Mouse (Mus musculus): ENCODE measurements around the gene Rasip1. TPM values are rescaled to one million over a fixed set of nuclear protein-coding genes. Genes with fewer than 3 reads are reported as not detected.
"Not testable (repeated sequence)": the region's sequence is repeated elsewhere in the genome, so short reads cannot be mapped to it uniquely, and the experiment has no call there.

Gene Rasip1
- polyA plus RNA-seq, 1 experiment from 2014 or later: 8.0 TPM

- Histone ChIP-seq H3K27me3 (no peaks in the 10 kb centered on the region), H3K36me3 (no peaks in the 10 kb centered on the region), H3K27ac (no peak overlapping the region), H3K4me2 (no peak overlapping the region), H3K9ac (no peak overlapping the region), H3K9me3 (no peaks in the 10 kb centered on the region), H3K4me3 (no peak overlapping the region), H3K4me1 (peaks cover 11% of the 10 kb centered on the region)
- no peak for ATAC-seq (ENCODE audit: insufficient number of reproducible peaks, insufficient read depth, low FRiP score, low TSS enrichment, low read depth)
- 78% methylated on average over 8 of the region's 8 CpGs for WGBS
Observed at GRCm38 (mm10) chr7:45649351-45649750, 22.1 kb downstream of the Rasip1 start.

- not testable (repeated sequence) for H3K9me3 ChIP-seq; H3K4me1 ChIP-seq; H3K4me2 ChIP-seq; H3K4me3 ChIP-seq; H3K36me3 ChIP-seq; H3K27ac ChIP-seq; H3K27me3 ChIP-seq; ATAC-seq (ENCODE audit: insufficient number of reproducible peaks, insufficient read depth, low FRiP score, low TSS enrichment, low read depth); H3K9ac ChIP-seq
- WGBS: 95% methylated on average over 20 of the region's 20 CpGs
Observed at GRCm38 (mm10) chr7:45650484-45650883, 23.2 kb downstream of the Rasip1 start.

GRCm38 (mm10) chr7:45654424-45655047, 27.2 kb downstream of the Rasip1 start:
- H3K36me3 ChIP-seq: no peaks in the 10 kb centered on the region
- H3K27ac ChIP-seq: peak overlapping the region; percentile 62; the same call in 1 of the 2 replicates
- peak overlapping the region; percentile 38 for H3K4me2 ChIP-seq
- H3K4me1 ChIP-seq: peaks cover 16% of the 10 kb centered on the region
- H3K9ac ChIP-seq: no peak overlapping the region
- H3K4me3 ChIP-seq: 0 out of 2 replicates have a peak overlapping the region, but pooled peaks have one; percentile 8
- H3K27me3 ChIP-seq: no peaks in the 10 kb centered on the region
- WGBS: 27% methylated on average over 17 of the region's 17 CpGs
- ATAC-seq (ENCODE audit: insufficient number of reproducible peaks, insufficient read depth, low FRiP score, low TSS enrichment, low read depth): peak; percentile 59; the same call in 1 of the 2 replicates
- H3K9me3 ChIP-seq: no peaks in the 10 kb centered on the region

- H3K9me3 ChIP-seq: no peaks in the 10 kb centered on the region
- no peak overlapping the region for H3K4me3 ChIP-seq
- ATAC-seq (ENCODE audit: insufficient number of reproducible peaks, insufficient read depth, low FRiP score, low TSS enrichment, low read depth): no peak
- 81% methylated on average over 11 of the region's 11 CpGs for WGBS
- H3K36me3 ChIP-seq: no peaks in the 10 kb centered on the region
- no peak overlapping the region for H3K27ac ChIP-seq
- no peaks in the 10 kb centered on the region for H3K27me3 ChIP-seq
- no peak overlapping the region for H3K4me2 ChIP-seq
- no peak overlapping the region for H3K9ac ChIP-seq
- peaks cover 23% of the 10 kb centered on the region for H3K4me1 ChIP-seq
Observed at GRCm38 (mm10) chr7:45660746-45661478, 33.6 kb downstream of the Rasip1 start.

GRCm38 (mm10) chr7:45661702-45662101, 34.4 kb downstream of the Rasip1 start:
- not testable (repeated sequence) for H3K27ac ChIP-seq; ATAC-seq (ENCODE audit: insufficient number of reproducible peaks, insufficient read depth, low FRiP score, low TSS enrichment, low read depth); H3K9me3 ChIP-seq; H3K36me3 ChIP-seq; H3K27me3 ChIP-seq; H3K9ac ChIP-seq; H3K4me3 ChIP-seq; H3K4me2 ChIP-seq
- peaks cover 19% of the 10 kb centered on the region for H3K4me1 ChIP-seq
- WGBS: 91% methylated on average over 6 of the region's 6 CpGs

GRCm38 (mm10) chr7:45665303-45666138, 38.2 kb downstream of the Rasip1 start:
- 0 out of 2 replicates have a peak overlapping the region, but pooled peaks have one; percentile 16 for H3K9ac ChIP-seq
- no peak for ATAC-seq (ENCODE audit: insufficient number of reproducible peaks, insufficient read depth, low FRiP score, low TSS enrichment, low read depth)
- H3K4me3 ChIP-seq: no peak overlapping the region
- H3K36me3 ChIP-seq: no peaks in the 10 kb centered on the region
- H3K4me2 ChIP-seq: peak overlapping the region; percentile 16; the same call in 1 of the 2 replicates
- H3K27ac ChIP-seq: no peak overlapping the region
- WGBS: 34% methylated on average over 13 of the region's 13 CpGs
- H3K4me1 ChIP-seq: peaks cover 19% of the 10 kb centered on the region
- H3K9me3 ChIP-seq: peaks cover 3% of the 10 kb centered on the region; the same call in 1 of the 2 replicates
- no peaks in the 10 kb centered on the region for H3K27me3 ChIP-seq

- Histone ChIP-seq H3K36me3 (no peaks in the 10 kb centered on the region), H3K27me3 (no peaks in the 10 kb centered on the region), H3K9me3 (peaks cover 3% of the 10 kb centered on the region; the same call in 1 of the 2 replicates), H3K27ac (no peak within 1 kb of the TSS), H3K9ac (0 out of 2 replicates have a peak within 1 kb of the TSS, but pooled peaks have one; percentile 16), H3K4me3 (no peak within 1 kb of the TSS), H3K4me1 (peaks cover 19% of the 10 kb centered on the region), H3K4me2 (peak within 1 kb of the TSS; percentile 16; the same call in 1 of the 2 replicates)
- no peak for ATAC-seq (ENCODE audit: insufficient number of reproducible peaks, insufficient read depth, low FRiP score, low TSS enrichment, low read depth)
- whole genome bisulfite sequencing: 74% methylated on average over 7 of the region's 7 CpGs
Observed at GRCm38 (mm10) chr7:45666161-45666560, 38.9 kb downstream of the Rasip1 start, which contains the start of gene Fut2. Fut2 (minus strand) TSS chr7:45666394.

- no peak for ATAC-seq (ENCODE audit: insufficient number of reproducible peaks, insufficient read depth, low FRiP score, low TSS enrichment, low read depth)
- H3K9ac ChIP-seq: no peak overlapping the region
- no peak overlapping the region for H3K4me2 ChIP-seq
- peaks cover 19% of the 10 kb centered on the region for H3K4me1 ChIP-seq
- H3K36me3 ChIP-seq: no peaks in the 10 kb centered on the region
- H3K27ac ChIP-seq: no peak overlapping the region
- H3K9me3 ChIP-seq: peaks cover 3% of the 10 kb centered on the region; the same call in 1 of the 2 replicates
- 75% methylated on average over 14 of the region's 14 CpGs for WGBS
- no peaks in the 10 kb centered on the region for H3K27me3 ChIP-seq
- H3K4me3 ChIP-seq: no peak overlapping the region
Observed at GRCm38 (mm10) chr7:45667761-45668160, 40.5 kb downstream of the Rasip1 start.

GRCm38 (mm10) chr7:45668921-45669320, 41.6 kb downstream of the Rasip1 start:
- WGBS: 98% methylated on average over 9 of the region's 9 CpGs
- no peak overlapping the region for H3K4me2 ChIP-seq
- no peak for ATAC-seq (ENCODE audit: insufficient number of reproducible peaks, insufficient read depth, low FRiP score, low TSS enrichment, low read depth)
- H3K36me3 ChIP-seq: no peaks in the 10 kb centered on the region
- H3K27ac ChIP-seq: no peak overlapping the region
- H3K4me1 ChIP-seq: peaks cover 18% of the 10 kb centered on the region
- H3K4me3 ChIP-seq: no peak overlapping the region
- H3K9ac ChIP-seq: no peak overlapping the region
- no peaks in the 10 kb centered on the region for H3K27me3 ChIP-seq
- peaks cover 3% of the 10 kb centered on the region; the same call in 1 of the 2 replicates for H3K9me3 ChIP-seq

GRCm38 (mm10) chr7:45677627-45678295, 50.5 kb downstream of the Rasip1 start:
- H3K4me3 ChIP-seq: no peak overlapping the region
- 80% methylated on average over 7 of the region's 7 CpGs for WGBS
- peaks cover 8% of the 10 kb centered on the region for H3K4me1 ChIP-seq
- H3K4me2 ChIP-seq: no peak overlapping the region
- no peaks in the 10 kb centered on the region for H3K27me3 ChIP-seq
- no peaks in the 10 kb centered on the region for H3K9me3 ChIP-seq
- H3K27ac ChIP-seq: no peak overlapping the region
- no peak overlapping the region for H3K9ac ChIP-seq
- no peaks in the 10 kb centered on the region for H3K36me3 ChIP-seq
- ATAC-seq (ENCODE audit: insufficient number of reproducible peaks, insufficient read depth, low FRiP score, low TSS enrichment, low read depth): no peak

- Histone ChIP-seq H3K4me2 (no peak overlapping the region), H3K27ac (no peak overlapping the region), H3K9ac (no peak overlapping the region), H3K9me3 (no peaks in the 10 kb centered on the region), H3K36me3 (no peaks in the 10 kb centered on the region), H3K27me3 (no peaks in the 10 kb centered on the region), H3K4me1 (peaks cover 16% of the 10 kb centered on the region), H3K4me3 (no peak overlapping the region)
- ATAC-seq (ENCODE audit: insufficient number of reproducible peaks, insufficient read depth, low FRiP score, low TSS enrichment, low read depth): no peak
- 93% methylated on average over 14 of the region's 14 CpGs for WGBS
Observed at GRCm38 (mm10) chr7:45678513-45678912, 51.2 kb downstream of the Rasip1 start.
